Mouse (Mus musculus): ENCODE data around the gene Atg3. TPM values are rescaled to one million over a fixed set of nuclear protein-coding genes. Genes with fewer than 3 reads are reported as not detected.

Atg3 gene
- polyA plus RNA-seq, 1 experiment from 2014 or later, result 30.6 TPM

GRCm38 (mm10) chr16:45204859-45205670, 46.5 kb downstream of the Atg3 start:
- WGBS, result 93% methylated on average over 12 of the region's 12 CpGs
- Histone ChIP-seq H3K27me3 (no peaks in the 10 kb centered on the region), H3K4me2 (no peak overlapping the region), H3K9ac (replicated peaks) (no peak overlapping the region), H3K9me3 (no peaks in the 10 kb centered on the region), H3K4me1 (replicated peaks) (no peaks in the 10 kb centered on the region), H3K27ac (no peak overlapping the region), H3K36me3 (no peaks in the 10 kb centered on the region), H3K4me3 (replicated peaks) (no peak overlapping the region)
- no peak for ATAC-seq (ENCODE audit: insufficient number of reproducible peaks, insufficient read depth, low FRiP score, low TSS enrichment, low read depth)

GRCm38 (mm10) chr16:45222016-45222415, 63.4 kb downstream of the Atg3 start:
- no peak for ATAC-seq (ENCODE audit: insufficient number of reproducible peaks, insufficient read depth, low FRiP score, low TSS enrichment, low read depth)
- Histone ChIP-seq H3K27ac (no peak overlapping the region), H3K36me3 (no peaks in the 10 kb centered on the region), H3K4me3 (replicated peaks) (no peak overlapping the region), H3K4me1 (replicated peaks) (no peaks in the 10 kb centered on the region), H3K27me3 (no peaks in the 10 kb centered on the region), H3K4me2 (no peak overlapping the region), H3K9me3 (no peaks in the 10 kb centered on the region), H3K9ac (replicated peaks) (no peak overlapping the region)
- WGBS, result 79% methylated on average over 2 of the region's 2 CpGs

GRCm38 (mm10) chr16:45222771-45223170, 64.2 kb downstream of the Atg3 start:
- Histone ChIP-seq H3K9ac (replicated peaks) (no peak overlapping the region), H3K27me3 (no peaks in the 10 kb centered on the region), H3K9me3 (no peaks in the 10 kb centered on the region), H3K36me3 (no peaks in the 10 kb centered on the region), H3K4me3 (replicated peaks) (no peak overlapping the region), H3K4me2 (no peak overlapping the region), H3K27ac (no peak overlapping the region), H3K4me1 (replicated peaks) (no peaks in the 10 kb centered on the region)
- no peak for ATAC-seq (ENCODE audit: insufficient number of reproducible peaks, insufficient read depth, low FRiP score, low TSS enrichment, low read depth)
- 80% methylated on average over 3 of the region's 3 CpGs for WGBS

GRCm38 (mm10) chr16:45223648-45224388, 65.2 kb downstream of the Atg3 start, which contains the start of gene Btla:
Gene Btla, plus strand, starts transcription at chr16:45224315.
- H3K27me3 ChIP-seq, result no peaks in the 10 kb centered on the region
- no peak within 1 kb of the TSS for H3K4me2 ChIP-seq
- H3K4me1 ChIP-seq (replicated peaks), result no peaks in the 10 kb centered on the region
- H3K9me3 ChIP-seq, result no peaks in the 10 kb centered on the region
- no peak for ATAC-seq (ENCODE audit: insufficient number of reproducible peaks, insufficient read depth, low FRiP score, low TSS enrichment, low read depth)
- H3K9ac ChIP-seq (replicated peaks), result no peak within 1 kb of the TSS
- WGBS, result 49% methylated on average over 10 of the region's 10 CpGs
- no peaks in the 10 kb centered on the region for H3K36me3 ChIP-seq
- H3K27ac ChIP-seq, result no peak within 1 kb of the TSS
- H3K4me3 ChIP-seq (replicated peaks), result no peak within 1 kb of the TSS

- no peaks in the 10 kb centered on the region for H3K36me3 ChIP-seq
- H3K4me2 ChIP-seq, result no peak overlapping the region
- H3K4me1 ChIP-seq (replicated peaks), result no peaks in the 10 kb centered on the region
- no peak for ATAC-seq (ENCODE audit: insufficient number of reproducible peaks, insufficient read depth, low FRiP score, low TSS enrichment, low read depth)
- 67% methylated on average over 4 of the region's 4 CpGs for WGBS
- H3K27ac ChIP-seq, result no peak overlapping the region
- H3K27me3 ChIP-seq, result no peaks in the 10 kb centered on the region
- no peak overlapping the region for H3K9ac ChIP-seq (replicated peaks)
- H3K9me3 ChIP-seq, result no peaks in the 10 kb centered on the region
- H3K4me3 ChIP-seq (replicated peaks), result no peak overlapping the region
Measured at GRCm38 (mm10) chr16:45224431-45225008, 65.9 kb downstream of the Atg3 start.

- Histone ChIP-seq H3K36me3 (no peaks in the 10 kb centered on the region), H3K4me1 (replicated peaks) (no peaks in the 10 kb centered on the region), H3K4me3 (replicated peaks) (no peak overlapping the region), H3K9ac (replicated peaks) (no peak overlapping the region), H3K4me2 (no peak overlapping the region), H3K27ac (no peak overlapping the region), H3K9me3 (no peaks in the 10 kb centered on the region), H3K27me3 (no peaks in the 10 kb centered on the region)
- WGBS, result 74% methylated on average over 1 of the region's 1 CpGs
- no peak for ATAC-seq (ENCODE audit: insufficient number of reproducible peaks, insufficient read depth, low FRiP score, low TSS enrichment, low read depth)
Measured at GRCm38 (mm10) chr16:45227002-45227401, 68.4 kb downstream of the Atg3 start.

GRCm38 (mm10) chr16:45231296-45231695, 72.7 kb downstream of the Atg3 start:
- Histone ChIP-seq H3K36me3 (no peaks in the 10 kb centered on the region), H3K4me1 (replicated peaks) (no peaks in the 10 kb centered on the region), H3K9me3 (no peaks in the 10 kb centered on the region), H3K4me2 (no peak overlapping the region), H3K27ac (no peak overlapping the region), H3K9ac (replicated peaks) (no peak overlapping the region), H3K4me3 (replicated peaks) (no peak overlapping the region), H3K27me3 (no peaks in the 10 kb centered on the region)
- ATAC-seq (ENCODE audit: insufficient number of reproducible peaks, insufficient read depth, low FRiP score, low TSS enrichment, low read depth), result no peak
- WGBS, result 71% methylated on average over 1 of the region's 1 CpGs

- H3K9me3 ChIP-seq, result no peaks in the 10 kb centered on the region
- H3K4me1 ChIP-seq (replicated peaks), result no peaks in the 10 kb centered on the region
- H3K4me3 ChIP-seq (replicated peaks), result no peak overlapping the region
- no peak overlapping the region for H3K27ac ChIP-seq
- WGBS, result 85% methylated on average over 3 of the region's 3 CpGs
- H3K4me2 ChIP-seq, result no peak overlapping the region
- H3K36me3 ChIP-seq, result no peaks in the 10 kb centered on the region
- H3K27me3 ChIP-seq, result no peaks in the 10 kb centered on the region
- no peak overlapping the region for H3K9ac ChIP-seq (replicated peaks)
- ATAC-seq (ENCODE audit: insufficient number of reproducible peaks, insufficient read depth, low FRiP score, low TSS enrichment, low read depth), result no peak
Measured at GRCm38 (mm10) chr16:45233007-45233406, 74.4 kb downstream of the Atg3 start.

Other genes with a start within 250 kb of the Atg3 start
- not detected in 2 replicates for gene Cd200r3, start 215.1 kb upstream of the Atg3 start, polyA plus RNA-seq (2016; fragmentation: Nextera tagmentation; extraction: Ambion mirVana)
- gene Ccdc80, start 65.4 kb upstream of the Atg3 start, polyA plus RNA-seq (2016; fragmentation: Nextera tagmentation; extraction: Ambion mirVana), result 49.4 and 51.1 TPM in 2 replicates
- gene Slc35a5, start 79 bp upstream of the Atg3 start, polyA plus RNA-seq (2016; fragmentation: Nextera tagmentation; extraction: Ambion mirVana), result 13.4 and 14.5 TPM in 2 replicates
- gene Btla, start 65.5 kb downstream of the Atg3 start, polyA plus RNA-seq (2016; fragmentation: Nextera tagmentation; extraction: Ambion mirVana), result 0.18 and 0.20 TPM in 2 replicates

Data from limb, embryonic 12.5 days (tissue).